Mouse (Mus musculus): ENCODE results near the gene Olfr926. TPM values are rescaled to one million over a fixed set of nuclear protein-coding genes. Genes with fewer than 3 reads are reported as not detected.

Gene Olfr926
- not detected for polyA plus RNA-seq (2017; shearing (Covaris generic))

GRCm38 (mm10) chr9:38876826-38877225 is at the start of gene Olfr926:
Olfr926 (plus strand) TSS chr9:38877126.

GRCm38 (mm10) chr9:38844149-38844548 is 32.8 kb upstream of the Olfr926 start, which contains the start of gene Olfr924:
Olfr924 (plus strand) TSS chr9:38844449.

GRCm38 (mm10) chr9:38854760-38855159 is 22.2 kb upstream of the Olfr926 start, which contains the start of gene Olfr26:
Olfr26 (plus strand) TSS chr9:38855060.

Other genes with a start within 250 kb of the Olfr926 start
- gene Olfr916, start 217.3 kb upstream of the Olfr926 start, polyA plus RNA-seq (2017; shearing (Covaris generic)) = not detected
- not detected for gene Olfr917, start 211.3 kb upstream of the Olfr926 start, polyA plus RNA-seq (2017; shearing (Covaris generic))
- not detected for gene Olfr918, start 202.5 kb upstream of the Olfr926 start, polyA plus RNA-seq (2017; shearing (Covaris generic))
- gene Olfr919, start 173.5 kb upstream of the Olfr926 start, polyA plus RNA-seq (2017; shearing (Covaris generic)) = not detected
- gene Vwa5a, start 158.9 kb upstream of the Olfr926 start, polyA plus RNA-seq (2017; shearing (Covaris generic)) = 61.8 TPM
- gene Olfr920, start 124.8 kb upstream of the Olfr926 start, polyA plus RNA-seq (2017; shearing (Covaris generic)) = not detected
- gene Olfr921, start 104.1 kb upstream of the Olfr926 start, polyA plus RNA-seq (2017; shearing (Covaris generic)) = not detected
- not detected for gene Olfr922, start 62.5 kb upstream of the Olfr926 start, polyA plus RNA-seq (2017; shearing (Covaris generic))
- gene Olfr923, start 50.6 kb upstream of the Olfr926 start, polyA plus RNA-seq (2017; shearing (Covaris generic)) = not detected
- gene Olfr924, start 32.7 kb upstream of the Olfr926 start, polyA plus RNA-seq (2017; shearing (Covaris generic)) = not detected
- gene Olfr26, start 22.1 kb upstream of the Olfr926 start, polyA plus RNA-seq (2017; shearing (Covaris generic)) = not detected
- not detected for gene Olfr930, start 52.7 kb downstream of the Olfr926 start, polyA plus RNA-seq (2017; shearing (Covaris generic))
- gene Olfr933, start 95.2 kb downstream of the Olfr926 start, polyA plus RNA-seq (2017; shearing (Covaris generic)) = 0.09 TPM
- gene Olfr934, start 111.2 kb downstream of the Olfr926 start, polyA plus RNA-seq (2017; shearing (Covaris generic)) = not detected
- gene Olfr935, start 122.6 kb downstream of the Olfr926 start, polyA plus RNA-seq (2017; shearing (Covaris generic)) = not detected
- not detected for gene Olfr146, start 146.3 kb downstream of the Olfr926 start, polyA plus RNA-seq (2017; shearing (Covaris generic))
- not detected for gene Olfr937, start 187.8 kb downstream of the Olfr926 start, polyA plus RNA-seq (2017; shearing (Covaris generic))
- not detected for gene Olfr938, start 201.8 kb downstream of the Olfr926 start, polyA plus RNA-seq (2017; shearing (Covaris generic))